Mouse (Mus musculus) lung, embryonic 14.5 days (tissue): ENCODE data around the gene Slc35f1. TPM values are rescaled to one million over a fixed set of nuclear protein-coding genes. Genes with fewer than 3 reads are reported as not detected.
A peak's percentile ranks its signal among the peaks of the same experiment; 100 is the strongest.
"Not testable (repeated sequence)": the region's sequence is repeated elsewhere in the genome, so short reads cannot be mapped to it uniquely, and the experiment has no call there.

Experiments used
- ATAC-seq: fragments of 200-750 bp; cut with Nextera tagmentation; 2 replicates; pipeline ENCODE4 v1.8.0; 2017; ENCODE audit warnings: mild to moderate bottlenecking, moderate TSS enrichment, moderate library complexity; ENCODE audit not compliant: insufficient read depth
- DNase-seq: peaks from one replicate; pipeline ENCODE4 v3.0.0-alpha.2; 2015
- H3K27ac ChIP-seq: fragments of 300-500 bp; sonication (generic); 2 replicates; pipeline ENCODE4 v1.5.1; 2014; ENCODE audit warnings: low read depth, mild to moderate bottlenecking, moderate library complexity
- H3K27me3 ChIP-seq: fragments of 300-500 bp; sonication (generic); 2 replicates; pipeline ENCODE4 v1.6.1; 2014; ENCODE audit warnings: low read length, control low read depth; ENCODE audit not compliant: insufficient read depth
- H3K36me3 ChIP-seq: fragments of 300-500 bp; sonication (generic); 2 replicates; pipeline ENCODE4 v1.6.1; 2014; ENCODE audit warnings: control low read depth; ENCODE audit not compliant: insufficient read depth
- H3K4me1 ChIP-seq: fragments of 300-500 bp; sonication (generic); 2 replicates; pipeline ENCODE4 v1.6.1; 2014; ENCODE audit warnings: antibody characterized with exemption, control low read depth; ENCODE audit not compliant: insufficient read depth
- H3K4me2 ChIP-seq: fragments of 300-500 bp; sonication (generic); 2 replicates; pipeline ENCODE4 v1.6.1; 2014; ENCODE audit warnings: mild to moderate bottlenecking
- H3K4me3 ChIP-seq: fragments of 300-500 bp; sonication (generic); 2 replicates; pipeline ENCODE4 v1.5.1; 2014; ENCODE audit warnings: low read depth, low read length
- H3K9ac ChIP-seq: fragments of 300-500 bp; sonication (generic); 2 replicates; pipeline ENCODE4 v1.6.1; 2014
- H3K9me3 ChIP-seq: fragments of 300-500 bp; sonication (generic); 2 replicates; pipeline ENCODE4 v1.6.1; 2016; ENCODE audit warnings: low read depth, low read length, control low read depth
- CTCF ChIP-seq: IDR thresholded peaks from 2 replicates; pipeline ENCODE4 v1.5.1; 2016; ENCODE audit warnings: antibody characterized with exemption, low read depth
- WGBS: fragments of 180-500 bp; shearing (Covaris S2); extraction: QIAGEN DNeasy Blood & Tissue Kit; methylation state at CpG from one replicate; pipeline ENCODE4 v1.1.7; 2014; 5-methylcytosine and 5-hydroxymethylcytosine counted together
- polyA plus RNA-seq: library from polyadenylated mRNA; unstranded; fragments of >200 nt; fragmentation: Nextera tagmentation; extraction: Ambion mirVana; gene quantifications from 2 replicates; pipeline ENCODE4 v1.2.1, GENCODE M21; 2014

Gene Slc35f1
- polyA plus RNA-seq, 1 experiment from 2014 or later = 1.6 TPM

DNA sequence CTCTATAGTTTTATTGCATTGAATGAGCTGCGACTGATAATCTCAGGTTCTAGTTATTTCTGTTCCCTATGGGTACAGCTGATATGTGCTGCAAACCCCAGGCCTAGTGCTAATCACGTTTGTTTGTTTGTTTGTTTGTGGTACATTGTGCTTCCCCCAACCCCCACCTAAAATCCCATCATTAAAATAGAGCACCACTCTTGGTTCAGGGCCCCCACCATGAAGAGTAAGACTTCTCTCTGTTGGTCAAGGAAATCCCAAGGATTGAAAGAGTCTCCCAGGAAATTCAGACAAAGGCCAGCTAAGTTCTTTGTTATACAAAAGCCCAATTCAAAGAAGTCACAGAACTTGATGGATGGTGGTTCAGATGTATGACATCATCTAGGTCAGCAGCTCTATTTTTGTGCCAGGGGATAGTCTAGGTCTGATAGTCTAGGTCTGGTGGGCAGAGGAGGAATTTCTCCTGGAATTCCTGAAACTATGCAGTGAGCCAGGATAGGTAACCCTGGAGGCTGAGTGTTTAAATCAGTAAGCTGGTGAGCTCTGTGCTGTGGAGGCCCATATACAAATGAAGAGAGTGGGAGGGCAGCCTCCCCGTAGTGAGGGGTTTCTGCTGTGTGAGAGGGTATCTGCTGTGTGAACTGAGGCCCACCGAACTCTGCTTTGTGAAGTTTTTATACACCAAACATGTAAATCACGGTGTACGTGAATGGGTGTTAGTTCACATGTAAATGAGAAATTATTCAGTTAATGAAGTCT, 187.1 kb downstream of the Slc35f1 start:
- H3K9ac ChIP-seq = no peak overlapping the region
- H3K27ac ChIP-seq = no peak overlapping the region
- no peak overlapping the region for H3K4me3 ChIP-seq
- DNase-seq = no peak
- no peaks in the 10 kb centered on the region for H3K36me3 ChIP-seq
- H3K9me3 ChIP-seq = no peaks in the 10 kb centered on the region
- ATAC-seq = no peak
- H3K4me1 ChIP-seq = no peaks in the 10 kb centered on the region
- no peak overlapping the region for H3K4me2 ChIP-seq
- WGBS = 60% methylated on average over 6 of the region's 6 CpGs
- no peaks in the 10 kb centered on the region for H3K27me3 ChIP-seq
- TF ChIP-seq CTCF = no peak

DNA sequence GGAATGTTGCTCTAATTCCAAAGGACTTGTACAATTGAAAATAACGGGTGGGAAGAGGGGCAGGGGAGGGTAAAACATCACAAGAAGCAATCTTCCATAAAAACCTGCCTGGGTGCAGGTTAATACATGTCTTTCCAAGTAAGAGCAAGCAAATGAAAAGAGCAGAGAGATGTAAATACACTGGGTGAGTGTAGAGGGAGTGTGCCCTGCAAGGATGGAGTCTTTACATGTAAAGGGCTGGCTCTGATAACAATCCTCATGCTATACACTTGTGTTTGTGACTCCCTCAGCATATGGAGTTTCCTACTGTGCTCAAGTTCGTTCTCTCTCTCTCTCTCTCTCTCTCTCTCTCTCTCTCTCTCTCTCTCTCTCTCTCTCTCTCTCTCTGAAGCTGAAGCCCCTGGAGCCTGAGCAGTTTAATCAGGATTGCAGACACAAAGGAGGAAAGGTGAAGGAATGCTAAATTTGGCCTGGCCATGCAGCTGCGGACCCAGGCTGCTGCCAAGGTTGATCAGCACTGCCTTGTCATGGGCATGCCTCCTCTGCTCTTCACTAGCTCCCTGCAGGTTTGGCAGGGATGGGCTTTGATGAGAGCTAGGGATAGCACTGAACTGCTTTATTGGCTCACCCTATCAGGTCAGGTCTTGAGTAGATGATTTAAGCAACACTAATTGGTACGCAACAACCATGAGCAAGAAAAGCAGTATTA, 187.9 kb downstream of the Slc35f1 start:
- Histone ChIP-seq H3K27ac (no peak overlapping the region), H3K4me2 (no peak overlapping the region), H3K36me3 (no peaks in the 10 kb centered on the region), H3K27me3 (no peaks in the 10 kb centered on the region), H3K4me3 (no peak overlapping the region), H3K9me3 (no peaks in the 10 kb centered on the region), H3K4me1 (no peaks in the 10 kb centered on the region), H3K9ac (no peak overlapping the region)
- DNase-seq (no peak), ATAC-seq (no peak)
- 55% methylated on average over 4 of the region's 4 CpGs for WGBS
- no peak for TF ChIP-seq CTCF

DNA sequence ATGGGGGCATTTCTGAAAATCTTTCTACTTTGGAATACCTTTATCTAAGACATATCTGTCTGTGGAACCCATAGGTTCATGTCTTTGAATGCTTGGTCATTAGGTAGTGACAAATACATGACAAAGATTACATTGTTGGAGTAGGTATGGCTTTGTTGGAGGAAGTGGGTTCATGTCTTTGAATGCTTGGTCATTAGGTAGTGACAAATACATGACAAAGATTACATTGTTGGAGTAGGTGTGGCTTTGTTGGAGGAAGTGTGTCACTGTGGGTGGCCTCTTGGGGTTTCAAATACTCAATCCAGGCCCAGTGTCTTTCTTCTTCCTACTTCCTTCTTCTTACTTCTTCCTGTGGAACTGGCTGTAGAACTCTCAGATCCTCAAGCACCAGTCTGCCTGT, 206.4 kb downstream of the Slc35f1 start:
- H3K9ac ChIP-seq, H3K36me3 ChIP-seq, H3K27me3 ChIP-seq, H3K4me3 ChIP-seq, H3K27ac ChIP-seq, H3K4me2 ChIP-seq, ATAC-seq, DNase-seq, H3K4me1 ChIP-seq, H3K9me3 ChIP-seq: not testable (repeated sequence)

DNA sequence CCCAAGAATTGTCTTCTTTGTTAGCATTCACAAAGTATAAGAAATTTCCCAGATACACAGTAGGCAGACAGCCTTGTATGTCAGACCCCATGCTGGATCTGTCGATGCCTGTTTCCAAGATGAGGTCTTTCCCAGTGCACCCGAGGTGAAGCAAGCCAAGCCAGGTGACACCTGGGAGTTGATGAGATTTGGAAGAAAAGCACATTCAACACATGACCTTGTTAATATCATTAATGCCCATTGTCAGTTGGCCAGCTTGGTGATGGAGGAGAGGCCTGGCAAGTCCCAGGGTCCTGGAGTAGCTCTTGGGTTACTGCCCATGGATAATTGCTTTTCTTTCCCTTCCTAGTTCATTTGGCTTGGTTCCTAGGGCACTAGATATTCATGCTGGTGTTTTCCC, 214.6 kb downstream of the Slc35f1 start:
- Histone ChIP-seq H3K9ac (no peak overlapping the region), H3K4me3 (no peak overlapping the region), H3K27me3 (no peaks in the 10 kb centered on the region), H3K9me3 (no peaks in the 10 kb centered on the region), H3K4me1 (no peaks in the 10 kb centered on the region), H3K4me2 (no peak overlapping the region), H3K27ac (no peak overlapping the region), H3K36me3 (no peaks in the 10 kb centered on the region)
- DNase-seq (no peak), ATAC-seq (no peak)
- WGBS = 84% methylated on average over 2 of the region's 2 CpGs
- TF ChIP-seq CTCF = no peak

DNA sequence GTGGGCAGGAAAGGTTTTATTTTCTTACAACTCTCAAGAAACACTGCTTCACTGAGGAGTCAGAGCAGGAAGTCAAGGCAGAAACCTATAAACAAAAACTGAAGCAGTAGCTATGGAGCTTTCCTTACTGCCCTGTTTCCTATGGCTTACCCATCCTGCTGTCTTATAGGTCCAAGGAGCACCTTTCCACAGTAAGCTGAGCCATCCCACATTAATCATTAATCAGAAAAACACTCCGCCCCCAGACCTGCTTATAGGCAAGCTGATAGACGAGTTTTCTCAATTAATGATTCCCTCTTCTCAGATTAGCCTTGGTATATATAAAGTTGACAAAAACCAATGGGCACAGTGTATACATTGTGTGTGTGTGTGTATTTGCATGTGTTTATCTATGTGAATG, 221.4 kb downstream of the Slc35f1 start:
- no peak overlapping the region for H3K4me2 ChIP-seq
- no peak for ATAC-seq
- no peaks in the 10 kb centered on the region for H3K27me3 ChIP-seq
- H3K9me3 ChIP-seq = no peaks in the 10 kb centered on the region
- no peak overlapping the region for H3K9ac ChIP-seq
- H3K27ac ChIP-seq = no peak overlapping the region
- TF ChIP-seq CTCF = no peak
- no peak overlapping the region for H3K4me3 ChIP-seq
- no peaks in the 10 kb centered on the region for H3K4me1 ChIP-seq
- 65% methylated on average over 2 of the region's 2 CpGs for WGBS
- H3K36me3 ChIP-seq = no peaks in the 10 kb centered on the region
- DNase-seq = no peak

DNA sequence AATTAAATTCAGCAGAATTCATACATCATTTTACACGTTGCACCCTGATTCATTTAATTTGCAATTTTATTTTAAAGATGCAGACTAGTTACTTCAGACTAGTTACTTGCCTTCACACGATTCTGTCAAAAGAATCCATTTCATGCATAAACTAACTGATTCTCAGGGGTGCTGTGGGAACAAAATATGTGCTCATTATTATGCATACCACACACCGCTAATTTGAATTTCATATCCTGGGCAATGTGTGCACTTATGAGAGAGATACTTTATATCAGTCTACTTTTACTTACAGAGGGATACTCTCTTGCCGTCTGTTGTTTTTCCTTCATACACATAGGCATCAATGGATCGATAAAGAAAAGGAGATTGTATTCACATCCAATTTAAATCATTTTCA, 228.4 kb downstream of the Slc35f1 start:
- no peak for TF ChIP-seq CTCF
- no peak for DNase-seq
- Histone ChIP-seq H3K4me3 (no peak overlapping the region), H3K4me1 (no peaks in the 10 kb centered on the region), H3K9ac (no peak overlapping the region), H3K27me3 (no peaks in the 10 kb centered on the region), H3K36me3 (no peaks in the 10 kb centered on the region), H3K27ac (no peak overlapping the region), H3K4me2 (no peak overlapping the region), H3K9me3 (no peaks in the 10 kb centered on the region)
- 79% methylated on average over 5 of the region's 5 CpGs for WGBS
- no peak for ATAC-seq

DNA sequence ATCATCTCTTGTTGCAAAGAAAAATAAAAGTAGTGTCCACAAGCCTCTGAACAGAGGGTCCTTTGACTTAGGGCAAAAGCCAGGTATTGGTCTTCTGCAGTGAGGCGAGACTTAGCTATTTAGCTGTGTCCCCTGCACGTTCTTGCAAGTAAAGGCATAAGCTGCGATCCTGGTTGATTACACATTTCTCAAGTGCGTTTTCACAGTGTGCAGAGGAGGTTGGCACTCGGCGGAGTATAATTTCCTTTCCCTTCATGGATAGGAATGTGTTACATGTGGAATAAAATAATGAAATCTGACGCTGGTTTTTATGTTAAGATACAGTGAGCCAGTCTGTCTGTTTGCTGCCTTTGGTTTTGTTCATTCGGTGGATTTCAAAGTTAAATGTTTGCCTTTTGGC, 232.8 kb downstream of the Slc35f1 start:
- DNase-seq = peak; percentile 37
- peak; percentile 28; the same call in 1 of the 2 replicates for ATAC-seq

More for the DNA sequence above, 232.8 kb downstream of the Slc35f1 start:
- no peaks in the 10 kb centered on the region for H3K9me3 ChIP-seq
- no peak overlapping the region for H3K4me3 ChIP-seq
- H3K27ac ChIP-seq = no peak overlapping the region
- no peaks in the 10 kb centered on the region for H3K4me1 ChIP-seq
- no peak overlapping the region for H3K9ac ChIP-seq
- no peaks in the 10 kb centered on the region for H3K27me3 ChIP-seq
- 40% methylated on average over 8 of the region's 8 CpGs for WGBS
- no peak overlapping the region for H3K4me2 ChIP-seq
- TF ChIP-seq CTCF = no peak
- no peaks in the 10 kb centered on the region for H3K36me3 ChIP-seq
